Mouse (Mus musculus): ENCODE measurements around the gene Zfhx3. TPM values are rescaled to one million over a fixed set of nuclear protein-coding genes. Genes with fewer than 3 reads are reported as not detected.

Zfhx3 gene
- polyA plus RNA-seq, 1 experiment, result 2.5 TPM

DNA sequence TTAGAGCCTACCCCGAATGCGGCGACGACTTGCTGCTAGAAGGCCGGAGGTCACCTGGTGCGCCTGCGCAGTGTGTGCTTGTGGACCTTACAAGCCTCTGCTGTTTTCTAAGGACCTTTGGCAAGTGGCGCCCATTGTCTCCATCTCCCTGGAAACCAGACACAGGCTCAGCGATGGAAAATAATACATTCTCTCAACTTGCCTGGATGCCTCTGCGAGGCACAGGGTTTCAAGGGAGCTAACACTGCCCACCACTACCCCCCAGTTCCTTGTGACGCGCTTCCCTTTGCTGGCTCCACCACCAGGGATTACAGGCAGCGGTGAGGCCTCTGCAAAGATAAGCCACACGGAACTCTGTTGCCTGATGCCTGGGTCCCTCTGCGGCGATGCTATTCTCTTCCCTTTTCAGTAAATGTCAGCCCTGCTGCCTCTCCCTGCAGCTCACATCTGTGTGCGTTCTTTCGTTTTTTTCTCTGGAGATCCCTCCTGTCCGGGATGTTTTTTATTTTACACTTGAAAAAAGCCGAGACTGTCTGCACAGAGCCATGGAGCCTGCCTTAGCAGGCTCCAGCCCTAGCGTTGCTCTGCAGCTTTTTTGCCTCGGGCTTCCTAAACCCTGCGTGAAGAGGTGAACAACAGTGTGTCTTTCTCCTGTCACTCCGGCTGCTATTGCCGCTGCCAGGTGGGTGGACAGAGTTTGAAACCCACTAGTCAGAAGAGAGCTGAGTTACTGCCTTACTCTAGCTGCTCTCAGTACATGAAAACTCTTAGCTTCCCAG, 464.5 kb downstream of the Zfhx3 start:
- 74% methylated on average over 25 of the region's 25 CpGs for WGBS
- Histone ChIP-seq H3K27me3 (replicated peaks; ENCODE audit: control insufficient read depth, insufficient read depth, low read length) (no peaks in the 10 kb centered on the region), H3K27ac (ENCODE audit: insufficient read depth, low read depth, low read length) (no peak overlapping the region), H3K4me3 (ENCODE audit: insufficient read depth, low read depth, low read length) (no peak overlapping the region), H3K36me3 (ENCODE audit: control insufficient read depth, insufficient read depth, low read length) (no peaks in the 10 kb centered on the region), H3K4me1 (ENCODE audit: control insufficient read depth, insufficient read depth, low read length) (no peaks in the 10 kb centered on the region)
- TF ChIP-seq CTCF (conservative IDR thresholded peaks at IDR 0.05; ENCODE audit: insufficient read depth, insufficient read length, low read depth, low read length) (no peak), POLR2A (IDR thresholded peaks at IDR 0.05; ENCODE audit: low read depth, low read length) (no peak)
- no peak for DNase-seq

- no peak overlapping the region for H3K27ac ChIP-seq (ENCODE audit: insufficient read depth, low read depth, low read length)
- DNase-seq, result no peak
- H3K4me1 ChIP-seq (ENCODE audit: control insufficient read depth, insufficient read depth, low read length), result no peaks in the 10 kb centered on the region
- WGBS, result 47% methylated on average over 15 of the region's 15 CpGs
- no peaks in the 10 kb centered on the region; the same call in 1 of the 2 replicates for H3K27me3 ChIP-seq (replicated peaks; ENCODE audit: control insufficient read depth, insufficient read depth, low read length)
- TF ChIP-seq POLR2A (IDR thresholded peaks at IDR 0.05; ENCODE audit: low read depth, low read length) (no peak), CTCF (conservative IDR thresholded peaks at IDR 0.05; ENCODE audit: insufficient read depth, insufficient read length, low read depth, low read length) (no peak)
- no peak overlapping the region for H3K4me3 ChIP-seq (ENCODE audit: insufficient read depth, low read depth, low read length)
- no peaks in the 10 kb centered on the region for H3K36me3 ChIP-seq (ENCODE audit: control insufficient read depth, insufficient read depth, low read length)
These were observed 476.9 kb downstream of the Zfhx3 start for GRCm38 (mm10) chr8:108419162-108419844.

GRCm38 (mm10) chr8:108422521-108422920, 480.1 kb downstream of the Zfhx3 start:
- 68% methylated on average over 3 of the region's 3 CpGs for WGBS
- no peak for DNase-seq
- Histone ChIP-seq H3K4me1 (ENCODE audit: control insufficient read depth, insufficient read depth, low read length) (no peaks in the 10 kb centered on the region), H3K27ac (ENCODE audit: insufficient read depth, low read depth, low read length) (no peak overlapping the region), H3K4me3 (ENCODE audit: insufficient read depth, low read depth, low read length) (no peak overlapping the region), H3K36me3 (ENCODE audit: control insufficient read depth, insufficient read depth, low read length) (no peaks in the 10 kb centered on the region), H3K27me3 (replicated peaks; ENCODE audit: control insufficient read depth, insufficient read depth, low read length) (no peaks in the 10 kb centered on the region; the same call in 1 of the 2 replicates)
- TF ChIP-seq POLR2A (IDR thresholded peaks at IDR 0.05; ENCODE audit: low read depth, low read length) (no peak), CTCF (conservative IDR thresholded peaks at IDR 0.05; ENCODE audit: insufficient read depth, insufficient read length, low read depth, low read length) (no peak)

GRCm38 (mm10) chr8:108424337-108424736, 481.9 kb downstream of the Zfhx3 start:
- H3K4me3 ChIP-seq (ENCODE audit: insufficient read depth, low read depth, low read length), result no peak overlapping the region
- WGBS, result 64% methylated on average over 8 of the region's 8 CpGs
- no peaks in the 10 kb centered on the region; the same call in 1 of the 2 replicates for H3K27me3 ChIP-seq (replicated peaks; ENCODE audit: control insufficient read depth, insufficient read depth, low read length)
- no peaks in the 10 kb centered on the region for H3K36me3 ChIP-seq (ENCODE audit: control insufficient read depth, insufficient read depth, low read length)
- DNase-seq, result no peak
- TF ChIP-seq POLR2A (IDR thresholded peaks at IDR 0.05; ENCODE audit: low read depth, low read length), result no peak
- no peak for TF ChIP-seq CTCF (conservative IDR thresholded peaks at IDR 0.05; ENCODE audit: insufficient read depth, insufficient read length, low read depth, low read length)
- H3K4me1 ChIP-seq (ENCODE audit: control insufficient read depth, insufficient read depth, low read length), result no peaks in the 10 kb centered on the region
- H3K27ac ChIP-seq (ENCODE audit: insufficient read depth, low read depth, low read length), result no peak overlapping the region

- Histone ChIP-seq H3K4me3 (ENCODE audit: insufficient read depth, low read depth, low read length) (no peak overlapping the region), H3K27ac (ENCODE audit: insufficient read depth, low read depth, low read length) (no peak overlapping the region), H3K36me3 (ENCODE audit: control insufficient read depth, insufficient read depth, low read length) (no peaks in the 10 kb centered on the region), H3K27me3 (replicated peaks; ENCODE audit: control insufficient read depth, insufficient read depth, low read length) (no peaks in the 10 kb centered on the region), H3K4me1 (ENCODE audit: control insufficient read depth, insufficient read depth, low read length) (no peaks in the 10 kb centered on the region)
- 31% methylated on average over 5 of the region's 5 CpGs for WGBS
- TF ChIP-seq POLR2A (IDR thresholded peaks at IDR 0.05; ENCODE audit: low read depth, low read length) (no peak), CTCF (conservative IDR thresholded peaks at IDR 0.05; ENCODE audit: insufficient read depth, insufficient read length, low read depth, low read length) (no peak)
- no peak for DNase-seq
These were observed 490.9 kb downstream of the Zfhx3 start for GRCm38 (mm10) chr8:108433321-108433720.

DNA sequence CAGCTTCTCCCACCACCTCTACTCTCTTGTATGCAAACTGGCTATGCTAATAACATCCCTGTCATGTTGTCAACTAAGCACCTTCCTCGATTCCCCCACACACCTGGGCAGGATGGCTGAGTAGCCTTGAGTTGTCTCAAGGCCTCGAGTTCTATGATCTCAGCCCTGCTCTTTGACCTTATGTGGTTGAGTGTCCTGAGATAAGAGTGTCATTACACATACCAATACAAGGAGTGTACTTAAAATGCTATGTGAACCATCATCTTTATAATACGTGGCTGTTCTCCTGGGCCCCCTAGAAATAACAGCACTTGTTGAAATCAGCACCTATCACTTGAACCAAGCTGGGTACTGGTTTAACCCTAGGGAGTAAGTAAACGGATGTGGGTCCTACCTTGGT, 492.1 kb downstream of the Zfhx3 start:
- no peak for TF ChIP-seq POLR2A (IDR thresholded peaks at IDR 0.05; ENCODE audit: low read depth, low read length)
- no peak for TF ChIP-seq CTCF (conservative IDR thresholded peaks at IDR 0.05; ENCODE audit: insufficient read depth, insufficient read length, low read depth, low read length)
- no peaks in the 10 kb centered on the region for H3K36me3 ChIP-seq (ENCODE audit: control insufficient read depth, insufficient read depth, low read length)
- H3K27ac ChIP-seq (ENCODE audit: insufficient read depth, low read depth, low read length), result no peak overlapping the region
- H3K4me1 ChIP-seq (ENCODE audit: control insufficient read depth, insufficient read depth, low read length), result no peaks in the 10 kb centered on the region
- 79% methylated on average over 4 of the region's 4 CpGs for WGBS
- DNase-seq, result no peak
- no peaks in the 10 kb centered on the region for H3K27me3 ChIP-seq (replicated peaks; ENCODE audit: control insufficient read depth, insufficient read depth, low read length)
- H3K4me3 ChIP-seq (ENCODE audit: insufficient read depth, low read depth, low read length), result no peak overlapping the region

DNA sequence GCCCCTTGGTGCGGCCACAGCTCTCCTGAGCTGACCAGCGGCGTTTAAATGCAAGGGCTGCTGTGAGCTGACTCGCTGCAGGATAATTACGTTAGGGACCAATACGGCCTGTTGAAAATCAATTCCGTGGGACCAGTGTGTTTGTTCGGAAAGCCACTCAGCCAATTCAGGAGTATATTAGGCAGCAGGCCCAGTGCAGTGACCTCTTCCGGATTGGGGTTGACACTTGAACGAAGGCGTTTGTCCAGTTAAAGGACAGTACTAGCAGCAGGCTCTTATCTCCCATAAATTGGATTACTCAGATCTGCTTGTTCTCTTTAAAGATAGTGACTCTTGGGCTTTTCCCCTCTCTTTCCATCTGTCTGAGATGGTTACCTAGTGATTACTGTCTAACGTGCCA, 493.9 kb downstream of the Zfhx3 start:
- Histone ChIP-seq H3K27me3 (replicated peaks; ENCODE audit: control insufficient read depth, insufficient read depth, low read length) (no peaks in the 10 kb centered on the region), H3K27ac (ENCODE audit: insufficient read depth, low read depth, low read length) (no peak overlapping the region), H3K4me1 (ENCODE audit: control insufficient read depth, insufficient read depth, low read length) (no peaks in the 10 kb centered on the region), H3K36me3 (ENCODE audit: control insufficient read depth, insufficient read depth, low read length) (no peaks in the 10 kb centered on the region), H3K4me3 (ENCODE audit: insufficient read depth, low read depth, low read length) (no peak overlapping the region)
- DNase-seq, result peak; percentile 15
- 65% methylated on average over 12 of the region's 12 CpGs for WGBS
- no peak for TF ChIP-seq POLR2A (IDR thresholded peaks at IDR 0.05; ENCODE audit: low read depth, low read length)
- TF ChIP-seq CTCF (conservative IDR thresholded peaks at IDR 0.05; ENCODE audit: insufficient read depth, insufficient read length, low read depth, low read length), result no peak

All from kidney, adult 2 months (tissue).